Mouse (Mus musculus) stomach, postnatal 0 days (tissue): Measurements from ENCODE around the gene Ubn1. TPM values are rescaled to one million over a fixed set of nuclear protein-coding genes. Genes with fewer than 3 reads are reported as not detected.

Experiments
- ATAC-seq: fragments of 200-750 bp; cut with Nextera tagmentation; 2 replicates; pipeline ENCODE4 v1.8.0; 2017; ENCODE audit not compliant: low FRiP score, low TSS enrichment
- DNase-seq: peaks from one replicate; pipeline ENCODE4 v3.0.0-alpha.2; 2016; ENCODE audit warnings: low spot score
- H3K27ac ChIP-seq: fragments of 300-500 bp; sonication (generic); replicated peaks from 2 replicates; pipeline ENCODE4 v1.5.1; 2014; ENCODE audit warnings: mild to moderate bottlenecking, control low read depth
- H3K27me3 ChIP-seq: fragments of 300-500 bp; sonication (generic); 2 replicates; pipeline ENCODE4 v1.6.1; 2014; ENCODE audit warnings: low read length; ENCODE audit not compliant: control insufficient read depth, insufficient read depth
- H3K36me3 ChIP-seq: fragments of 300-500 bp; sonication (generic); 2 replicates; pipeline ENCODE4 v1.6.1; 2014; ENCODE audit warnings: low read length, mixed read lengths; ENCODE audit not compliant: control insufficient read depth, insufficient read depth
- H3K4me1 ChIP-seq: fragments of 300-500 bp; sonication (generic); replicated peaks from 2 replicates; pipeline ENCODE4 v1.6.1; 2014; ENCODE audit warnings: antibody characterized with exemption; ENCODE audit not compliant: control insufficient read depth, insufficient read depth
- H3K4me2 ChIP-seq: fragments of 300-500 bp; sonication (generic); replicated peaks from 2 replicates; pipeline ENCODE4 v1.6.1; 2014; ENCODE audit warnings: low read depth, mild to moderate bottlenecking, control low read depth, moderate library complexity
- H3K4me3 ChIP-seq: fragments of 300-500 bp; sonication (generic); 2 replicates; pipeline ENCODE4 v1.5.1; 2014; ENCODE audit warnings: low read depth, low read length, control low read depth
- H3K9ac ChIP-seq: fragments of 300-500 bp; sonication (generic); 2 replicates; pipeline ENCODE4 v1.6.1; 2014; ENCODE audit warnings: mild to moderate bottlenecking, low read length, control low read depth, mixed read lengths
- H3K9me3 ChIP-seq: fragments of 300-500 bp; sonication (generic); 2 replicates; pipeline ENCODE4 v1.6.1; 2016; ENCODE audit warnings: low read length; ENCODE audit not compliant: control insufficient read depth
- CTCF ChIP-seq: IDR thresholded peaks from 2 replicates; pipeline ENCODE4 v1.5.1; 2016; ENCODE audit warnings: antibody characterized with exemption, low read depth, mild to moderate bottlenecking, moderate library complexity
- EP300 ChIP-seq: optimal IDR thresholded peaks from 2 replicates; pipeline ENCODE3; 2016; ENCODE audit warnings: antibody characterized with exemption
- WGBS: fragments of 180-500 bp; shearing (Covaris S2); extraction: QIAGEN DNeasy Blood & Tissue Kit; methylation state at CpG from one replicate; pipeline ENCODE4 v1.1.7; 2014; 5-methylcytosine and 5-hydroxymethylcytosine counted together
- polyA plus RNA-seq: library from polyadenylated mRNA; unstranded; fragments of >200 nt; fragmentation: Nextera tagmentation; extraction: Ambion mirVana; gene quantifications from 2 replicates; pipeline ENCODE4 v1.2.1, GENCODE M21; 2015

Ubn1 gene
- polyA plus RNA-seq, 1 experiment from 2014 or later: 9.1 TPM

- Histone ChIP-seq H3K4me2 (no peak overlapping the region), H3K9ac (no peak overlapping the region), H3K4me1 (no peaks in the 10 kb centered on the region), H3K27me3 (no peaks in the 10 kb centered on the region), H3K9me3 (no peaks in the 10 kb centered on the region), H3K27ac (no peak overlapping the region), H3K4me3 (no peak overlapping the region), H3K36me3 (peaks cover 18% of the 10 kb centered on the region)
- no peak for ATAC-seq
- 92% methylated on average over 1 of the region's 1 CpGs for WGBS
- no peak for DNase-seq
- no peak for TF ChIP-seq EP300
- TF ChIP-seq CTCF: peak; percentile 70
Observed at GRCm38 (mm10) chr16:5058114-5058513, 8.3 kb downstream of the Ubn1 start.

GRCm38 (mm10) chr16:5063472-5063871 lies 13.6 kb downstream of the Ubn1 start:
- no peak overlapping the region for H3K4me2 ChIP-seq
- no peak overlapping the region for H3K9ac ChIP-seq
- no peak for TF ChIP-seq EP300
- TF ChIP-seq CTCF: no peak
- H3K4me1 ChIP-seq: no peaks in the 10 kb centered on the region
- WGBS: 95% methylated on average over 4 of the region's 4 CpGs
- ATAC-seq: no peak
- no peaks in the 10 kb centered on the region for H3K27me3 ChIP-seq
- no peaks in the 10 kb centered on the region for H3K9me3 ChIP-seq
- no peak for DNase-seq
- peaks cover 24% of the 10 kb centered on the region for H3K36me3 ChIP-seq
- no peak overlapping the region for H3K27ac ChIP-seq
- H3K4me3 ChIP-seq: no peak overlapping the region

DNA sequence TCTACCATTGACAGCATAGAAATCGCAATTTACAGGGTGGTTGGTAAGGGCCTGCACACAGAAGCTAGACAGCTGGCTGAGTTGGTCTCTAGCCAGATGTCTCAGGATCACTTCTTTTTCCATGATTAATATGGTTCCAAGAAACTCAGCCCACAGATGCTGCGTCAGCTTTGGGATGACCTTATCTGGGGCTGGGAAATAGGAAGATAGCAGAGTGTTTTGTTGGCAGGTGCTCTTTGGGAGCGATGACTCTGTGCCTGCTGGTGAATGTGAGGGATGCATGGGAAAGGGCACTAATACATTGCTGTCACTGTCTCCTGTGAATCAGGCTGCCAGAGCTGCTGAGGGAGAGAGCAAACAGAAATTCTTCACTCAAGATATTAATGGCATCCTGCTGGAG lies 20.5 kb downstream of the Ubn1 start:
- H3K4me2 ChIP-seq: no peak overlapping the region
- TF ChIP-seq EP300 (no peak), CTCF (no peak)
- no peaks in the 10 kb centered on the region for H3K4me1 ChIP-seq
- no peak for DNase-seq
- no peaks in the 10 kb centered on the region for H3K27me3 ChIP-seq
- 68% methylated on average over 3 of the region's 3 CpGs for WGBS
- no peak overlapping the region for H3K9ac ChIP-seq
- ATAC-seq: no peak
- H3K4me3 ChIP-seq: no peak overlapping the region
- peaks cover 30% of the 10 kb centered on the region for H3K36me3 ChIP-seq
- no peaks in the 10 kb centered on the region for H3K9me3 ChIP-seq
- H3K27ac ChIP-seq: no peak overlapping the region

- no peak overlapping the region for H3K4me2 ChIP-seq
- ATAC-seq: no peak
- no peak overlapping the region for H3K9ac ChIP-seq
- H3K9me3 ChIP-seq: no peaks in the 10 kb centered on the region
- peaks cover 29% of the 10 kb centered on the region for H3K36me3 ChIP-seq
- no peak for DNase-seq
- no peak for TF ChIP-seq CTCF
- TF ChIP-seq EP300: no peak
- no peak overlapping the region for H3K27ac ChIP-seq
- no peaks in the 10 kb centered on the region for H3K4me1 ChIP-seq
- 93% methylated on average over 7 of the region's 7 CpGs for WGBS
- no peaks in the 10 kb centered on the region for H3K27me3 ChIP-seq
- no peak overlapping the region for H3K4me3 ChIP-seq
Observed at GRCm38 (mm10) chr16:5071974-5072373, 22.1 kb downstream of the Ubn1 start.

GRCm38 (mm10) chr16:5074341-5074740 lies 24.5 kb downstream of the Ubn1 start:
- H3K27ac ChIP-seq: no peak overlapping the region
- no peak overlapping the region for H3K9ac ChIP-seq
- H3K4me1 ChIP-seq: no peaks in the 10 kb centered on the region
- H3K27me3 ChIP-seq: no peaks in the 10 kb centered on the region
- no peaks in the 10 kb centered on the region for H3K9me3 ChIP-seq
- H3K36me3 ChIP-seq: peaks cover 42% of the 10 kb centered on the region
- H3K4me3 ChIP-seq: no peak overlapping the region
- DNase-seq (no peak), ATAC-seq (no peak)
- H3K4me2 ChIP-seq: no peak overlapping the region
- TF ChIP-seq CTCF (no peak), EP300 (no peak)
- 81% methylated on average over 5 of the region's 5 CpGs for WGBS

DNA sequence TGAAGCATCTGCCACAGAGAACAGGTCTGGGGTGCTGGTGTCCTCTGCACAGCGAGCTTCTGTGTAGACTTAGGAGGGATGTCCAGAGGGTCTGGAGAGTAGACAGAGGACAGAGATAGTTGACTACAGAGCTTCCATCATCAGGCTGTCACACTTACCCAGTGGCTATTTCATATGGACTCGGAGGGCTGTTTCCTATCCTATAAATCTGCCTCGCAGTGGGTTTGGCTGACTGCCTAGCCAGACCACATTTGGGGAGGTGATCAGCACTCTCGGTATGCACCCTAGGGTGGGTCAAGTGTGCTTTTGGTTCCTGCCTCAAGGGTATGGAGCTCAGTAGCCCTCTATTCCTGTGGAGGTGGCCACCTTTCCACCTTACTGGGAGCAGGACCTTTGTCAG lies 35.3 kb downstream of the Ubn1 start:
- H3K27me3 ChIP-seq: no peaks in the 10 kb centered on the region
- H3K27ac ChIP-seq: no peak overlapping the region
- H3K9me3 ChIP-seq: no peaks in the 10 kb centered on the region
- no peak overlapping the region for H3K4me3 ChIP-seq
- no peak for ATAC-seq
- H3K4me2 ChIP-seq: no peak overlapping the region
- no peak for TF ChIP-seq CTCF
- no peak for TF ChIP-seq EP300
- 88% methylated on average over 4 of the region's 4 CpGs for WGBS
- no peak for DNase-seq
- H3K9ac ChIP-seq: no peak overlapping the region
- H3K4me1 ChIP-seq: no peaks in the 10 kb centered on the region
- peaks cover 34% of the 10 kb centered on the region for H3K36me3 ChIP-seq
